Comparison of ENCODE assay signal across 8 mouse cellular contexts in genomic region chr13:92580220-92581043, GRCm38 (mm10). TPM values are rescaled to one million over a fixed set of nuclear protein-coding genes. Genes with fewer than 3 reads are reported as not detected.
DNase-seq lines count a peak whose midpoint lies in the region; ATAC-seq and TF ChIP-seq lines count a peak whose summit lies in the region.

No protein-coding gene starts in this region.

- peaks cover 23% of the 10 kb centered on the region for H3K4me1 ChIP-seq in midbrain, embryonic 10.5 days
- H3K4me1 ChIP-seq in midbrain, embryonic 13.5 days (replicated peaks), result no peaks in the 10 kb centered on the region; the same call in 1 of the 2 replicates
- 0 out of 2 replicates have a peak, but pooled peaks cover 3% of the 10 kb centered on the region for H3K4me1 ChIP-seq in intestine, postnatal 0 days (replicated peaks; ENCODE audit: control insufficient read depth, insufficient read depth, low read length)
- H3K4me1 ChIP-seq in midbrain, embryonic 14.5 days (ENCODE audit: control insufficient read depth, insufficient read depth, low read length), result no peaks in the 10 kb centered on the region

- TF ChIP-seq CTCF in intestine, postnatal 0 days (IDR thresholded peaks at IDR 0.05; ENCODE audit: low read depth), result peak; percentile 85

- peak; percentile 62 for DNase-seq in midbrain, embryonic 10.5 days (ENCODE audit: low spot score)
- DNase-seq in embryo, embryonic 10 days (ENCODE audit: low spot score), result peak; percentile 87
- DNase-seq in gastrocnemius, postnatal 4 days (ENCODE audit: low spot score in 2 of 2), result peak; percentile 34 to 80
- peak; percentile 69 to 76 for DNase-seq in left cerebral cortex, postnatal 25 days (ENCODE audit: low spot score in 2 of 2)
- peak; percentile 83 for DNase-seq in midbrain, embryonic 14.5 days
- DNase-seq in spleen, postnatal 4 days (ENCODE audit: low spot score in 2 of 2), result peak; percentile 66 to 81

- intact Hi-C loops in left cerebral cortex, postnatal 25 days (cut with DNase I), result loop anchor here (1.0 kb wide), 1 partner anchor 160 kb away; no protein-coding TSS in a partner anchor

- no peaks in the 10 kb centered on the region for H3K27me3 ChIP-seq in midbrain, embryonic 10.5 days (ENCODE audit: low read depth, poor library complexity, severe bottlenecking)
- no peaks in the 10 kb centered on the region for H3K27me3 ChIP-seq in midbrain, embryonic 13.5 days
- no peaks in the 10 kb centered on the region for H3K27me3 ChIP-seq in intestine, postnatal 0 days (replicated peaks; ENCODE audit: control insufficient read depth, insufficient read depth, low read length)
- no peaks in the 10 kb centered on the region for H3K27me3 ChIP-seq in midbrain, embryonic 14.5 days (ENCODE audit: control insufficient read depth, insufficient read depth, low read length)

- H3K9ac ChIP-seq in midbrain, embryonic 13.5 days (replicated peaks), result no peak overlapping the region
- H3K9ac ChIP-seq in intestine, postnatal 0 days (ENCODE audit: low read depth, low read length), result no peak overlapping the region
- no peak overlapping the region for H3K9ac ChIP-seq in midbrain, embryonic 14.5 days (replicated peaks; ENCODE audit: low read length)

- no peaks in the 10 kb centered on the region for H3K9me3 ChIP-seq in midbrain, embryonic 10.5 days (replicated peaks)
- no peaks in the 10 kb centered on the region for H3K9me3 ChIP-seq in midbrain, embryonic 13.5 days
- no peaks in the 10 kb centered on the region for H3K9me3 ChIP-seq in intestine, postnatal 0 days (ENCODE audit: control insufficient read depth)
- H3K9me3 ChIP-seq in midbrain, embryonic 14.5 days (ENCODE audit: control insufficient read depth, low read length), result no peaks in the 10 kb centered on the region

- no peaks in the 10 kb centered on the region for H3K36me3 ChIP-seq in midbrain, embryonic 10.5 days
- no peaks in the 10 kb centered on the region for H3K36me3 ChIP-seq in midbrain, embryonic 13.5 days
- H3K36me3 ChIP-seq in intestine, postnatal 0 days (ENCODE audit: control insufficient read depth, insufficient read depth), result no peaks in the 10 kb centered on the region
- no peaks in the 10 kb centered on the region for H3K36me3 ChIP-seq in midbrain, embryonic 14.5 days (ENCODE audit: control insufficient read depth, insufficient read depth, low read length)

- 44% methylated on average over 10 of the region's 10 CpGs for WGBS in midbrain, embryonic 10.5 days
- 37% methylated on average over 10 of the region's 10 CpGs for WGBS in midbrain, embryonic 13.5 days
- WGBS in intestine, postnatal 0 days, result 19% methylated on average over 10 of the region's 10 CpGs
- 22% methylated on average over 10 of the region's 10 CpGs for WGBS in midbrain, embryonic 14.5 days

- no peak; the same call in 1 of the 2 replicates for ATAC-seq in midbrain, embryonic 13.5 days
- ATAC-seq in intestine, postnatal 0 days, result peak; percentile 38; the same call in 1 of the 2 replicates
- 0 out of 2 replicates have a peak, but pooled peaks have one; percentile 11 for ATAC-seq in midbrain, embryonic 14.5 days (ENCODE audit: low FRiP score, low TSS enrichment)

- no peak overlapping the region for H3K4me2 ChIP-seq in midbrain, embryonic 13.5 days (replicated peaks)
- no peak overlapping the region for H3K4me2 ChIP-seq in intestine, postnatal 0 days (replicated peaks; ENCODE audit: low read depth)
- H3K4me2 ChIP-seq in midbrain, embryonic 14.5 days (ENCODE audit: low read length), result no peak overlapping the region

- no peak overlapping the region for H3K4me3 ChIP-seq in midbrain, embryonic 10.5 days
- H3K4me3 ChIP-seq in midbrain, embryonic 13.5 days (replicated peaks), result no peak overlapping the region
- H3K4me3 ChIP-seq in intestine, postnatal 0 days (ENCODE audit: low read depth, low read length), result no peak overlapping the region
- H3K4me3 ChIP-seq in midbrain, embryonic 14.5 days (replicated peaks; ENCODE audit: low read depth, low read length), result no peak overlapping the region

- peak overlapping the region; percentile 49 for H3K27ac ChIP-seq in midbrain, embryonic 10.5 days (replicated peaks)
- no peak overlapping the region for H3K27ac ChIP-seq in midbrain, embryonic 13.5 days
- H3K27ac ChIP-seq in intestine, postnatal 0 days (ENCODE audit: low read depth, low read length), result no peak overlapping the region
- H3K27ac ChIP-seq in midbrain, embryonic 14.5 days (replicated peaks; ENCODE audit: low read depth, low read length), result no peak overlapping the region

RNA-seq across cellular contexts. Expression of gene Spz1, which starts 4.5 kb away (rescaled TPM):
- polyA plus RNA-seq in midbrain, embryonic 10.5 days (2016; fragmentation: Nextera tagmentation; extraction: Ambion mirVana), result not detected in 2 replicates
- polyA plus RNA-seq in midbrain, embryonic 13.5 days (2015; fragmentation: Nextera tagmentation; extraction: Ambion mirVana), result not detected in 2 replicates
- total RNA-seq in gastrocnemius, postnatal 4 days (2021), result not detected
- polyA plus RNA-seq in intestine, postnatal 0 days (2015; fragmentation: Nextera tagmentation; extraction: Ambion mirVana), result not detected in 2 replicates
- total RNA-seq in left cerebral cortex, postnatal 25 days (2021), result not detected
- polyA plus RNA-seq in midbrain, embryonic 14.5 days (2014; fragmentation: Nextera tagmentation; extraction: Ambion mirVana), result not detected in 2 replicates

RNA-seq across cellular contexts. Expression of gene Serinc5, which starts 30.5 kb away (rescaled TPM):
- polyA plus RNA-seq in midbrain, embryonic 10.5 days (2016; fragmentation: Nextera tagmentation; extraction: Ambion mirVana), result 10.6 and 11.1 TPM in 2 replicates
- polyA plus RNA-seq in midbrain, embryonic 13.5 days (2015; fragmentation: Nextera tagmentation; extraction: Ambion mirVana), result 12.5 and 14.1 TPM in 2 replicates
- 10 to 100 TPM; 35.8 to 37.7 TPM for total RNA-seq in gastrocnemius, postnatal 4 days (2021)
- polyA plus RNA-seq in intestine, postnatal 0 days (2015; fragmentation: Nextera tagmentation; extraction: Ambion mirVana), result 10.8 and 11.8 TPM in 2 replicates
- 10 to 100 TPM; 56.3 to 71.3 TPM for total RNA-seq in left cerebral cortex, postnatal 25 days (2021)
- polyA plus RNA-seq in midbrain, embryonic 14.5 days (2014; fragmentation: Nextera tagmentation; extraction: Ambion mirVana), result 11.4 and 15.4 TPM in 2 replicates

RNA-seq across cellular contexts. Expression of gene Zfyve16, which starts 49.8 kb away (rescaled TPM):
- 9.5 and 12.3 TPM in 2 replicates for polyA plus RNA-seq in midbrain, embryonic 10.5 days (2016; fragmentation: Nextera tagmentation; extraction: Ambion mirVana)
- 11.3 and 12.3 TPM in 2 replicates for polyA plus RNA-seq in midbrain, embryonic 13.5 days (2015; fragmentation: Nextera tagmentation; extraction: Ambion mirVana)
- total RNA-seq in gastrocnemius, postnatal 4 days (2021), result 10 to 100 TPM; 21.2 to 23.7 TPM
- polyA plus RNA-seq in intestine, postnatal 0 days (2015; fragmentation: Nextera tagmentation; extraction: Ambion mirVana), result 3.5 TPM in 2 replicates
- 10 to 100 TPM; 17.0 to 18.6 TPM for total RNA-seq in left cerebral cortex, postnatal 25 days (2021)
- 12.3 and 13.8 TPM in 2 replicates for polyA plus RNA-seq in midbrain, embryonic 14.5 days (2014; fragmentation: Nextera tagmentation; extraction: Ambion mirVana)
